Comparison of ENCODE assay signal across 8 mouse cellular contexts in the genomic region with DNA sequence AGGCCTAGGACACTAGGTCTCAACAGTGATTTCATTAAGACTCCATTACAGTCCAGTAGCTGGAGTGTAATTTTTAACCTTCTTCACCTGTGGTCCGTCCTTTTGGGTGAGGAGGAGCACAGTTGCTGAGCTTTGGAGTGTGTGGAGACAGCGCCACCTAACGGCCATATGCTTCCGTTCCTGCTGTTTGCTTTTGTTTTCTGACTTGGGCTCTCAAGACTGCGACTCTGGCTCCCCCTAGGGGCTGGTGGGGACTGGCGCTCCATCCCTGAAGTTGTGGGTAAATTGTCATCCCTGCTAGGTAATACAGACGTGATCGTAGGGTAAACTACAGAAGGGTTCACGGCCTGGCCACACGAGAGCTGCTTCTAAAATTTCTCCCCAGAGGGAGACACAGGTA. TPM values are rescaled to one million over a fixed set of nuclear protein-coding genes. Genes with fewer than 3 reads are reported as not detected.
DNase-seq lines count a peak whose midpoint lies in the region; ATAC-seq and TF ChIP-seq lines count a peak whose summit lies in the region.

No protein-coding gene starts in this region.

- H3K36me3 ChIP-seq in heart, embryonic 11.5 days (ENCODE audit: control insufficient read depth, insufficient read depth, low read length) = no peaks in the 10 kb centered on the region
- no peaks in the 10 kb centered on the region for H3K36me3 ChIP-seq in limb, embryonic 11.5 days (ENCODE audit: control insufficient read depth, insufficient read depth, low read length)
- H3K36me3 ChIP-seq in midbrain, embryonic 16.5 days (ENCODE audit: control insufficient read depth, insufficient read depth, low read length) = no peaks in the 10 kb centered on the region
- H3K36me3 ChIP-seq in spleen, adult 2 months (ENCODE audit: control insufficient read depth, insufficient read depth, low read length) = no peaks in the 10 kb centered on the region

- no peak overlapping the region for H3K4me2 ChIP-seq in heart, embryonic 11.5 days
- no peak overlapping the region for H3K4me2 ChIP-seq in limb, embryonic 11.5 days (ENCODE audit: low read depth, severe bottlenecking)
- H3K4me2 ChIP-seq in midbrain, embryonic 16.5 days (ENCODE audit: low read length) = no peak overlapping the region

- TF ChIP-seq CTCF in spleen, adult 2 months (IDR thresholded peaks at IDR 0.05; ENCODE audit: extremely low read depth, insufficient read depth, insufficient read length, insufficient replicate concordance) = peak; percentile 97

- H3K4me3 ChIP-seq in heart, embryonic 11.5 days (ENCODE audit: low read depth, low read length) = no peak overlapping the region
- no peak overlapping the region for H3K4me3 ChIP-seq in limb, embryonic 11.5 days (ENCODE audit: low read depth, low read length)
- H3K4me3 ChIP-seq in midbrain, embryonic 16.5 days (ENCODE audit: low read depth, low read length) = no peak overlapping the region
- H3K4me3 ChIP-seq in spleen, adult 2 months (ENCODE audit: extremely low read depth, insufficient read depth, insufficient read length) = no peak overlapping the region

- no peaks in the 10 kb centered on the region for H3K9me3 ChIP-seq in heart, embryonic 11.5 days (replicated peaks; ENCODE audit: control insufficient read depth, low read length)
- H3K9me3 ChIP-seq in limb, embryonic 11.5 days (ENCODE audit: control insufficient read depth, low read length) = no peaks in the 10 kb centered on the region
- no peaks in the 10 kb centered on the region; the same call in 1 of the 2 replicates for H3K9me3 ChIP-seq in midbrain, embryonic 16.5 days (replicated peaks; ENCODE audit: control insufficient read depth, low read length, poor library complexity, severe bottlenecking)

- no peaks in the 10 kb centered on the region for H3K4me1 ChIP-seq in heart, embryonic 11.5 days (ENCODE audit: control insufficient read depth, insufficient read depth, low read length)
- no peaks in the 10 kb centered on the region for H3K4me1 ChIP-seq in limb, embryonic 11.5 days (ENCODE audit: control insufficient read depth, insufficient read depth, low read length)
- H3K4me1 ChIP-seq in midbrain, embryonic 16.5 days (ENCODE audit: control insufficient read depth, insufficient read depth, low read length) = no peaks in the 10 kb centered on the region
- no peaks in the 10 kb centered on the region for H3K4me1 ChIP-seq in spleen, adult 2 months (ENCODE audit: control insufficient read depth, insufficient read depth, insufficient read length)

- ATAC-seq in heart, embryonic 11.5 days (replicated peaks; ENCODE audit: insufficient number of reproducible peaks, low FRiP score, low TSS enrichment) = no peak
- ATAC-seq in limb, embryonic 11.5 days (ENCODE audit: insufficient number of reproducible peaks, low FRiP score, low TSS enrichment, low read depth) = no peak
- ATAC-seq in midbrain, embryonic 16.5 days = peak; percentile 72

- DNase-seq in heart, adult 18-20 months = peak; percentile 88 to 96
- DNase-seq in embryo, embryonic 11 days = peak; percentile 95
- DNase-seq in gastrocnemius, postnatal 4 days (ENCODE audit: low spot score in 2 of 2) = peak; percentile 86 to 91
- DNase-seq in kidney, adult 8-10 months = peak; percentile 90 to 97
- peak; percentile 99 for DNase-seq in limb, embryonic 11.5 days (ENCODE audit: low spot score)
- peak; percentile 73 to 87 for DNase-seq in spleen, adult 2 months (ENCODE audit: low read depth in 1 of 2, low spot score in 2 of 2)

- WGBS in heart, embryonic 11.5 days (ENCODE audit: insufficient replicate concordance) = 3% methylated on average over 10 of the region's 10 CpGs
- WGBS in limb, embryonic 11.5 days = 3% methylated on average over 10 of the region's 10 CpGs
- 1% methylated on average over 10 of the region's 10 CpGs for WGBS in midbrain, embryonic 16.5 days
- 4% methylated on average over 10 of the region's 10 CpGs for WGBS in spleen, adult 2 months

- no peak overlapping the region for H3K9ac ChIP-seq in heart, embryonic 11.5 days (ENCODE audit: low read depth, low read length)
- no peak overlapping the region for H3K9ac ChIP-seq in limb, embryonic 11.5 days (ENCODE audit: low read length)
- H3K9ac ChIP-seq in midbrain, embryonic 16.5 days (ENCODE audit: low read depth, low read length) = no peak overlapping the region

- no peak for TF ChIP-seq POLR2A in spleen, adult 2 months (IDR thresholded peaks at IDR 0.05; ENCODE audit: low read depth, low read length)

- no peak overlapping the region for H3K27ac ChIP-seq in heart, embryonic 11.5 days (ENCODE audit: low read depth, low read length)
- H3K27ac ChIP-seq in limb, embryonic 11.5 days (replicated peaks; ENCODE audit: low read depth, low read length) = no peak overlapping the region
- H3K27ac ChIP-seq in midbrain, embryonic 16.5 days (ENCODE audit: low read length) = no peak overlapping the region
- no peak overlapping the region for H3K27ac ChIP-seq in spleen, adult 2 months (ENCODE audit: insufficient read depth, low read length)

- peaks cover 3% of the 10 kb centered on the region; the same call in 1 of the 2 replicates for H3K27me3 ChIP-seq in heart, embryonic 11.5 days (ENCODE audit: control insufficient read depth, insufficient read depth, low read length)
- H3K27me3 ChIP-seq in limb, embryonic 11.5 days (ENCODE audit: control insufficient read depth, insufficient read depth, low read length) = no peaks in the 10 kb centered on the region
- 0 out of 2 replicates have a peak, but pooled peaks cover 5% of the 10 kb centered on the region for H3K27me3 ChIP-seq in midbrain, embryonic 16.5 days (ENCODE audit: control insufficient read depth, insufficient read depth, low read depth, low read length)
- no peaks in the 10 kb centered on the region for H3K27me3 ChIP-seq in spleen, adult 2 months (ENCODE audit: control insufficient read depth, insufficient read depth, low read length)

RNA-seq across cellular contexts. Expression of a gene that starts 39.3 kb away (rescaled TPM):
- total RNA-seq in heart, adult 18-20 months (2021) = 1 to 10 TPM; 3.1 to 4.1 TPM
- polyA plus RNA-seq in heart, embryonic 11.5 days (2014; fragmentation: Nextera tagmentation; extraction: Ambion mirVana) = 0.96 and 1.2 TPM in 2 replicates
- under 1 TPM; 0.23 to 0.47 TPM for total RNA-seq in gastrocnemius, postnatal 4 days (2021)
- polyA plus RNA-seq in limb, embryonic 11.5 days (2014; fragmentation: Nextera tagmentation; extraction: Ambion mirVana) = 3.6 and 4.6 TPM in 2 replicates
- 224 and 236 TPM in 2 replicates for polyA plus RNA-seq in midbrain, embryonic 16.5 days (2015; fragmentation: Nextera tagmentation; extraction: Ambion mirVana)
- 0.68 and 0.80 TPM in 2 replicates for polyA plus RNA-seq in spleen, adult 2 months (2012; rRNA removed)

RNA-seq across cellular contexts. Expression of a gene that starts 48.0 kb away (rescaled TPM):
- 1 to 10 TPM; 6.6 to 8.8 TPM for total RNA-seq in heart, adult 18-20 months (2021)
- 2.8 and 5.0 TPM in 2 replicates for polyA plus RNA-seq in heart, embryonic 11.5 days (2014; fragmentation: Nextera tagmentation; extraction: Ambion mirVana)
- 10 to 100 TPM; 25.5 to 30.8 TPM for total RNA-seq in gastrocnemius, postnatal 4 days (2021)
- 8.8 and 10.4 TPM in 2 replicates for polyA plus RNA-seq in limb, embryonic 11.5 days (2014; fragmentation: Nextera tagmentation; extraction: Ambion mirVana)
- 19.4 and 23.2 TPM in 2 replicates for polyA plus RNA-seq in midbrain, embryonic 16.5 days (2015; fragmentation: Nextera tagmentation; extraction: Ambion mirVana)
- polyA plus RNA-seq in spleen, adult 2 months (2012; rRNA removed) = 39.2 and 46.1 TPM in 2 replicates

RNA-seq across cellular contexts. Expression of a gene that starts 50.2 kb away (rescaled TPM):
- not detected for total RNA-seq in heart, adult 18-20 months (2021)
- polyA plus RNA-seq in heart, embryonic 11.5 days (2014; fragmentation: Nextera tagmentation; extraction: Ambion mirVana) = 0.21 TPM in 1 of 2 replicates, not detected in the other
- total RNA-seq in gastrocnemius, postnatal 4 days (2021) = not detected
- polyA plus RNA-seq in limb, embryonic 11.5 days (2014; fragmentation: Nextera tagmentation; extraction: Ambion mirVana) = not detected in 2 replicates
- polyA plus RNA-seq in midbrain, embryonic 16.5 days (2015; fragmentation: Nextera tagmentation; extraction: Ambion mirVana) = not detected in 2 replicates
- polyA plus RNA-seq in spleen, adult 2 months (2012; rRNA removed) = not detected in 2 replicates

Comparison
In these comparisons a context has a peak if more than half of its experiments do, and no peak if none do; other contexts are left out.
1. RNA of a gene that starts 39.3 kb away (polyA plus RNA-seq): 224 to 236 TPM in midbrain, embryonic 16.5 days; 3.6 to 4.6 TPM in limb, embryonic 11.5 days, 0.96 to 1.2 TPM in heart, embryonic 11.5 days and 0.68 to 0.80 TPM in spleen, adult 2 months; every median in the first group is over 10 times any median in the second.
2. Peak in every context shown above with its lines, with median percentiles within 50 percentile points of each other: DNase-seq.